Mouse (Mus musculus): ENCODE results near the gene Galnt10.

GRCm38 (mm10) chr11:57767171-57767570 is 121.9 kb downstream of the Galnt10 start:
- TF ChIP-seq POLR2A (IDR thresholded peaks at IDR 0.05; ENCODE audit: borderline replicate concordance, insufficient read depth, low read length) (no peak), CTCF (IDR thresholded peaks at IDR 0.05; ENCODE audit: borderline replicate concordance, insufficient read depth, low read depth, low read length) (no peak)

All from cerebellum, adult 2 months (tissue).